Mouse (Mus musculus) MEL (cell line): ENCODE data around the gene Zfp719. TPM values are rescaled to one million over a fixed set of nuclear protein-coding genes. Genes with fewer than 3 reads are reported as not detected.

Experiments used
- DNase-seq: peaks from one replicate; pipeline ENCODE4 v3.0.0; 2011; ENCODE audit warnings: low read depth, low spot score
- H3K27ac ChIP-seq: 2 replicates; pipeline ENCODE4 v1.5.1; 2012; ENCODE audit warnings: low read depth, mild to moderate bottlenecking, control low read depth, low read length, moderate library complexity; ENCODE audit not compliant: control insufficient read depth
- H3K27me3 ChIP-seq, 2 experiments: fragments of 150-350 bp in 1 of 2; sonication (generic) in 1 of 2; 2 replicates each; pipeline ENCODE4 v1.6.1; 2012; ENCODE audit warnings: low read length in 2 of 2, mild to moderate bottlenecking in 2 of 2, improper control_type of control experiment in 1 of 2, moderate library complexity in 1 of 2; ENCODE audit not compliant: insufficient read depth in 2 of 2, control insufficient read depth in 1 of 2
- H3K36me3 ChIP-seq, 2 experiments: 2 replicates each; pipeline ENCODE4 v1.6.1; 2012 to 2014; ENCODE audit warnings: low read length in 2 of 2, improper control_type of control experiment in 1 of 2, inconsistent platforms in 1 of 2, mild to moderate bottlenecking in 1 of 2; ENCODE audit not compliant: insufficient read depth in 2 of 2, control insufficient read depth in 1 of 2
- H3K4me1 ChIP-seq, 2 experiments: fragments of 150-350 bp in 1 of 2; sonication (generic) in 1 of 2; 2 replicates each; pipeline ENCODE4 v1.6.1; 2012; ENCODE audit warnings: low read length in 2 of 2, improper control_type of control experiment in 1 of 2, mild to moderate bottlenecking in 1 of 2; ENCODE audit not compliant: insufficient read depth in 2 of 2, control insufficient read depth in 1 of 2
- H3K4me3 ChIP-seq, 2 experiments: fragments of 150-350 bp in 1 of 2; sonication (generic) in 1 of 2; 2 replicates each; pipeline ENCODE4 v1.5.1; 2012; ENCODE audit warnings: low read depth in 2 of 2, low read length in 2 of 2, mild to moderate bottlenecking in 2 of 2, moderate library complexity in 2 of 2, control low read depth in 1 of 2, improper control_type of control experiment in 1 of 2; ENCODE audit not compliant: control insufficient read depth in 1 of 2, insufficient read depth in 1 of 2
- H3K79me2 ChIP-seq: 2 replicates; pipeline ENCODE4 v1.6.1; 2012; ENCODE audit warnings: mild to moderate bottlenecking, low read length, moderate library complexity; ENCODE audit not compliant: control insufficient read depth, poor library complexity, insufficient read depth
- H3K9ac ChIP-seq: 2 replicates; pipeline ENCODE4 v1.6.1; 2012; ENCODE audit warnings: low read depth, mild to moderate bottlenecking, control low read depth, low read length, moderate library complexity; ENCODE audit not compliant: control insufficient read depth, poor library complexity, severe bottlenecking
- H3K9me3 ChIP-seq: fragments of 150-350 bp; sonication (generic); replicated peaks from 2 replicates; pipeline ENCODE4 v1.6.1; 2012; ENCODE audit warnings: mild to moderate bottlenecking, low read length, improper control_type of control experiment, moderate library complexity; ENCODE audit not compliant: insufficient read depth
- BHLHE40 ChIP-seq: IDR thresholded peaks from 2 replicates; pipeline ENCODE4 v1.6.1; 2012; ENCODE audit warnings: low read depth, mild to moderate bottlenecking, inconsistent platforms, low read length, improper control_type of control experiment, borderline replicate concordance
- CHD2 ChIP-seq: IDR thresholded peaks from 2 replicates; pipeline ENCODE4 v1.6.1; 2011; ENCODE audit warnings: low read length, improper control_type of control experiment
- CTCF ChIP-seq, 3 experiments: IDR thresholded peaks in 2 of 3; conservative IDR thresholded peaks in 1 of 3; 2 replicates each; pipeline ENCODE4 v1.5.1; 2011 to 2012; ENCODE audit warnings: low read length in 3 of 3, low read depth in 2 of 3, mild to moderate bottlenecking in 2 of 3, improper control_type of control experiment in 1 of 3, inconsistent platforms in 1 of 3, mixed read lengths in 1 of 3, moderate library complexity in 1 of 3; ENCODE audit not compliant: control insufficient read depth in 1 of 3, insufficient read depth in 1 of 3, poor library complexity in 1 of 3, severe bottlenecking in 1 of 3
- ELF1 ChIP-seq: IDR thresholded peaks from 2 replicates; pipeline ENCODE4 v1.6.1; 2014; ENCODE audit warnings: low read depth, mild to moderate bottlenecking, inconsistent platforms, low read length, improper control_type of control experiment, moderate library complexity
- ETS1 ChIP-seq: IDR thresholded peaks from 2 replicates; pipeline ENCODE4 v1.6.1; 2012; ENCODE audit warnings: low read depth, mild to moderate bottlenecking, inconsistent platforms, low read length, improper control_type of control experiment, moderate library complexity
- GATA1 ChIP-seq: IDR thresholded peaks from 2 replicates; pipeline ENCODE4 v1.6.1; 2011; ENCODE audit warnings: low read depth, low read length, improper control_type of control experiment
- HCFC1 ChIP-seq: IDR thresholded peaks from 2 replicates; pipeline ENCODE4 v1.6.1; 2012; ENCODE audit warnings: low read depth, mild to moderate bottlenecking, inconsistent platforms, low read length, improper control_type of control experiment, moderate library complexity
- JUND ChIP-seq: IDR thresholded peaks from 2 replicates; pipeline ENCODE4 v1.6.1; 2011; ENCODE audit warnings: low read depth, mild to moderate bottlenecking, improper control_type of control experiment, low read length
- KAT2A ChIP-seq: conservative IDR thresholded peaks from 2 replicates; pipeline ENCODE4 v1.6.1; 2012; ENCODE audit warnings: low read depth, low read length, improper control_type of control experiment, inconsistent platforms
- MAFK ChIP-seq: IDR thresholded peaks from 2 replicates; pipeline ENCODE4 v1.6.1; 2011; ENCODE audit warnings: low read depth, mild to moderate bottlenecking, low read length, improper control_type of control experiment, borderline replicate concordance
- MAX ChIP-seq: IDR thresholded peaks from 2 replicates; pipeline ENCODE4 v1.6.1; 2011; ENCODE audit warnings: low read length, improper control_type of control experiment
- MAZ ChIP-seq: IDR thresholded peaks from 2 replicates; pipeline ENCODE4 v1.6.1; 2012; ENCODE audit warnings: low read depth, mild to moderate bottlenecking, inconsistent platforms, low read length, improper control_type of control experiment
- MYB ChIP-seq: IDR thresholded peaks from 2 replicates; pipeline ENCODE4 v1.6.1; 2011; ENCODE audit warnings: mild to moderate bottlenecking, low read depth, low read length, improper control_type of control experiment
- MYC ChIP-seq: IDR thresholded peaks from 2 replicates; pipeline ENCODE4 v1.6.1; 2011; ENCODE audit warnings: low read depth, mild to moderate bottlenecking, low read length, improper control_type of control experiment, moderate library complexity
- NELFE ChIP-seq: IDR thresholded peaks from 2 replicates; pipeline ENCODE4 v1.6.1; 2011; ENCODE audit warnings: low read depth, low read length, improper control_type of control experiment
- NRF1 ChIP-seq: IDR thresholded peaks from 2 replicates; pipeline ENCODE4 v1.6.1; 2014; ENCODE audit warnings: low read depth, mild to moderate bottlenecking, inconsistent platforms, low read length, improper control_type of control experiment, moderate library complexity; ENCODE audit not compliant: poor library complexity, insufficient read depth, severe bottlenecking
- POLR2AphosphoS5 ChIP-seq: IDR thresholded peaks from 2 replicates; pipeline ENCODE4 v1.6.1; 2012; ENCODE audit warnings: low read depth, borderline replicate concordance, mild to moderate bottlenecking, inconsistent platforms, low read length, moderate library complexity, mixed read lengths
- RAD21 ChIP-seq: IDR thresholded peaks from 2 replicates; pipeline ENCODE4 v1.6.1; 2011; ENCODE audit warnings: mild to moderate bottlenecking, low read depth, low read length, improper control_type of control experiment
- RCOR1 ChIP-seq: IDR thresholded peaks from 2 replicates; pipeline ENCODE4 v1.6.1; 2012; ENCODE audit warnings: low read depth, mild to moderate bottlenecking, inconsistent platforms, low read length, improper control_type of control experiment
- SIN3A ChIP-seq: IDR thresholded peaks from 2 replicates; pipeline ENCODE4 v1.6.1; 2012; ENCODE audit warnings: low read length, improper control_type of control experiment, inconsistent platforms
- SMC3 ChIP-seq: IDR thresholded peaks from 2 replicates; pipeline ENCODE4 v1.6.1; 2011; ENCODE audit warnings: low read depth, low read length, improper control_type of control experiment
- USF1 ChIP-seq: IDR thresholded peaks from 2 replicates; pipeline ENCODE4 v1.6.1; 2014; ENCODE audit warnings: low read depth, mild to moderate bottlenecking, inconsistent platforms, low read length, improper control_type of control experiment, moderate library complexity
- ZC3H11A ChIP-seq: IDR thresholded peaks from 2 replicates; pipeline ENCODE4 v1.6.1; 2012; ENCODE audit warnings: low read depth, mild to moderate bottlenecking, inconsistent platforms, low read length, improper control_type of control experiment
- ZKSCAN1 ChIP-seq: IDR thresholded peaks from 2 replicates; pipeline ENCODE4 v1.6.1; 2012; ENCODE audit warnings: low read depth, mild to moderate bottlenecking, inconsistent platforms, low read length, improper control_type of control experiment, moderate library complexity
- ZMIZ1 ChIP-seq: IDR thresholded peaks from 2 replicates; pipeline ENCODE4 v1.6.1; 2012; ENCODE audit warnings: low read depth, mild to moderate bottlenecking, inconsistent platforms, low read length, improper control_type of control experiment, moderate library complexity
- ZNF384 ChIP-seq: IDR thresholded peaks from 2 replicates; pipeline ENCODE4 v1.6.1; 2012; ENCODE audit warnings: low read depth, mild to moderate bottlenecking, inconsistent platforms, low read length, improper control_type of control experiment
- polyA plus RNA-seq, 2 experiments: library from polyadenylated mRNA; stranded (reverse) in 1 of 2; unstranded in 1 of 2; fragments of >175 nt in 1 of 2; fragments of >200 nt in 1 of 2; gene quantifications; 2 replicates each; pipeline versions ENCODE4 v1.2.1 to v1.2.4; 2012; ENCODE audit warnings: low replicate concordance in 2 of 2, low read depth in 1 of 2; ENCODE audit not compliant: insufficient read length in 2 of 2, insufficient read depth in 1 of 2, missing spikeins in 1 of 2
- total RNA-seq: library from RNA; depleted of rRNA; stranded (reverse); fragments of 300-350 nt; gene quantifications from 2 replicates; pipeline ENCODE4 v1.2.3, GENCODE M21; 2012

Gene Zfp719
- total and polyA plus RNA-seq, 3 experiments: 1.9 to 5.5 TPM; not detected in 1

GRCm38 (mm10) chr7:43613816-43614551 is 34.6 kb downstream of the Zfp719 start:
- no peak for DNase-seq
- Histone ChIP-seq H3K79me2 (no peaks in the 10 kb centered on the region), H3K9me3 (no peaks in the 10 kb centered on the region), H3K36me3 (no peaks in the 10 kb centered on the region), H3K27me3 (no peaks in the 10 kb centered on the region), H3K9ac (no peak overlapping the region), H3K4me1 (no peaks in the 10 kb centered on the region), H3K4me3 (no peak overlapping the region), H3K27ac (no peak overlapping the region)
- TF ChIP-seq ZNF384 (no peak), RAD21 (no peak), ETS1 (no peak), MYB (no peak), MAZ (no peak), USF1 (no peak), ZC3H11A (no peak), MYC (no peak), HCFC1 (no peak)

GRCm38 (mm10) chr7:43622927-43623326 is 43.5 kb downstream of the Zfp719 start:
- Histone ChIP-seq H3K4me3 (no peak overlapping the region), H3K27me3 (no peaks in the 10 kb centered on the region), H3K27ac (no peak overlapping the region), H3K4me1 (no peaks in the 10 kb centered on the region), H3K9ac (no peak overlapping the region), H3K9me3 (no peaks in the 10 kb centered on the region), H3K79me2 (no peaks in the 10 kb centered on the region), H3K36me3 (no peaks in the 10 kb centered on the region)
- no peak for DNase-seq
- no peak for TF ChIP-seq KAT2A

- H3K4me1 ChIP-seq: no peaks in the 10 kb centered on the region
- no peak overlapping the region for H3K4me3 ChIP-seq
- no peaks in the 10 kb centered on the region for H3K9me3 ChIP-seq
- DNase-seq: no peak
- no peak overlapping the region for H3K9ac ChIP-seq
- no peaks in the 10 kb centered on the region for H3K36me3 ChIP-seq
- no peaks in the 10 kb centered on the region for H3K79me2 ChIP-seq
- no peak overlapping the region for H3K27ac ChIP-seq
- no peak for TF ChIP-seq NELFE
- TF ChIP-seq ZKSCAN1: no peak
- no peak for TF ChIP-seq POLR2AphosphoS5
- TF ChIP-seq HCFC1: no peak
- no peak for TF ChIP-seq SIN3A
- no peak for TF ChIP-seq ZC3H11A
- no peak for TF ChIP-seq ZMIZ1
- TF ChIP-seq MAX: no peak
- no peak for TF ChIP-seq SMC3
- no peak for TF ChIP-seq ELF1
- no peak for TF ChIP-seq MAFK
- no peak for TF ChIP-seq BHLHE40
- no peak for TF ChIP-seq NRF1
- TF ChIP-seq ETS1: no peak
- no peak for TF ChIP-seq RCOR1
- TF ChIP-seq CTCF (IDR thresholded peaks at IDR 0.05 in 2 of 3, conservative IDR thresholded peaks at IDR 0.05 in 1 of 3; ENCODE audit: control insufficient read depth in 1 of 3, insufficient read depth in 1 of 3, low read depth in 2 of 3, low read length in 3 of 3, poor library complexity in 1 of 3, severe bottlenecking in 1 of 3): no peak
- no peak for TF ChIP-seq GATA1
- no peak for TF ChIP-seq ZNF384
- no peak for TF ChIP-seq JUND
- TF ChIP-seq CHD2: no peak
- H3K27me3 ChIP-seq: no peaks in the 10 kb centered on the region
Measured at GRCm38 (mm10) chr7:43623819-43624218, 44.4 kb downstream of the Zfp719 start.
